Mouse (Mus musculus) forebrain, embryonic 13.5 days (tissue): ENCODE data around the gene Nox1. TPM values are rescaled to one million over a fixed set of nuclear protein-coding genes. Genes with fewer than 3 reads are reported as not detected.
"Not testable (repeated sequence)": the region's sequence is repeated elsewhere in the genome, so short reads cannot be mapped to it uniquely, and the experiment has no call there.

ENCODE experiments used
- ATAC-seq: fragments of 200-750 bp; cut with Nextera tagmentation; 2 replicates; pipeline ENCODE4 v1.8.0; 2017
- H3K27ac ChIP-seq: fragments of 300-500 bp; sonication (generic); 2 replicates; pipeline ENCODE4 v1.5.1; 2015; ENCODE audit warnings: inconsistent platforms, mild to moderate bottlenecking, moderate library complexity
- H3K27me3 ChIP-seq: fragments of 300-500 bp; sonication (generic); 2 replicates; pipeline ENCODE4 v1.6.1; 2015; ENCODE audit warnings: mild to moderate bottlenecking, inconsistent platforms
- H3K36me3 ChIP-seq: fragments of 300-500 bp; sonication (generic); 2 replicates; pipeline ENCODE4 v1.6.1; 2015; ENCODE audit warnings: mild to moderate bottlenecking, inconsistent platforms; ENCODE audit not compliant: poor library complexity, severe bottlenecking
- H3K4me1 ChIP-seq: fragments of 300-500 bp; sonication (generic); 2 replicates; pipeline ENCODE4 v1.6.1; 2015; ENCODE audit warnings: inconsistent platforms
- H3K4me2 ChIP-seq: fragments of 300-500 bp; sonication (generic); 2 replicates; pipeline ENCODE4 v1.6.1; 2015; ENCODE audit warnings: inconsistent platforms, mild to moderate bottlenecking, moderate library complexity
- H3K4me3 ChIP-seq: fragments of 300-500 bp; sonication (generic); 2 replicates; pipeline ENCODE4 v1.5.1; 2015; ENCODE audit warnings: mild to moderate bottlenecking, inconsistent platforms
- H3K9ac ChIP-seq: fragments of 300-500 bp; sonication (generic); 2 replicates; pipeline ENCODE4 v1.6.1; 2015; ENCODE audit warnings: mild to moderate bottlenecking, inconsistent platforms
- H3K9me3 ChIP-seq: fragments of 300-500 bp; sonication (generic); replicated peaks from 2 replicates; pipeline ENCODE4 v1.6.1; 2016; ENCODE audit warnings: inconsistent platforms
- WGBS: fragments of 180-500 bp; shearing (Covaris S2); methylation state at CpG from one replicate; pipeline ENCODE4 v1.1.7; 2015; 5-methylcytosine and 5-hydroxymethylcytosine counted together
- polyA plus RNA-seq: library from polyadenylated mRNA; unstranded; fragments of >200 nt; fragmentation: Nextera tagmentation; extraction: Ambion mirVana; gene quantifications from 2 replicates; pipeline ENCODE4 v1.2.1, GENCODE M21; 2015

The Nox1 gene
- polyA plus RNA-seq = 0.08 and 0.21 TPM in 2 replicates

DNA sequence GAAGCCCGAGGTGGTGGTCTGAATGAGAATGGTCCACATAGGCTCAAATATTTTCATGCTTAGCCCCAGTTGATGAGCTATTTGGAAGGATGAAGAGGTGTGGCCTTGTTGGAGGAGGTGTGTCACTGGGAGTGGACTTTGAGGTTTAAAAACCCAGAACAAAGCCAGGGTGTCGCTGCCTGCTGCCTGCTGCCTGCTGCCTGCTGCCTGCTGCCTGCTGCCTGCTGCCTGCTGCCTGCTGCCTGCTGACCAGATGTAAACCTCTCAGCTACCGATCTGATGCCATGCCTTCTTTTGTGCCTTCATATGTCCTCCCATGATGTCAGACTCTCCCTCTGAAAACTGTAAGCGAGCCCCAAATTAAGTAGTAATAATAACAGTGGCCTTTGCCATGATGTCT is at the start of gene Nox1:
Gene Nox1, minus strand, starts transcription at position 101 of the 400 bp plus-strand sequence.
- H3K9ac ChIP-seq = no peak within 1 kb of the TSS
- no peak within 1 kb of the TSS for H3K4me2 ChIP-seq
- H3K4me1 ChIP-seq = no peaks in the 10 kb centered on the region
- whole genome bisulfite sequencing = 50% methylated on average over 4 of the region's 4 CpGs
- H3K36me3 ChIP-seq = no peaks in the 10 kb centered on the region
- no peaks in the 10 kb centered on the region for H3K9me3 ChIP-seq
- no peaks in the 10 kb centered on the region for H3K27me3 ChIP-seq
- ATAC-seq = no peak
- no peak within 1 kb of the TSS for H3K4me3 ChIP-seq
- no peak within 1 kb of the TSS for H3K27ac ChIP-seq

GRCm38 (mm10) chrX:134262129-134262528 is 40.4 kb upstream of the Nox1 start:
- H3K4me1 ChIP-seq = no peaks in the 10 kb centered on the region
- no peak for ATAC-seq
- no peak overlapping the region for H3K4me3 ChIP-seq
- no peak overlapping the region for H3K27ac ChIP-seq
- no peaks in the 10 kb centered on the region for H3K9me3 ChIP-seq
- WGBS = 67% methylated on average over 11 of the region's 11 CpGs
- H3K36me3 ChIP-seq = no peaks in the 10 kb centered on the region
- H3K27me3 ChIP-seq = no peaks in the 10 kb centered on the region
- H3K9ac ChIP-seq = no peak overlapping the region
- no peak overlapping the region for H3K4me2 ChIP-seq

- H3K27me3 ChIP-seq = no peaks in the 10 kb centered on the region
- no peaks in the 10 kb centered on the region for H3K4me1 ChIP-seq
- 48% methylated on average over 5 of the region's 5 CpGs for WGBS
- no peak overlapping the region for H3K4me2 ChIP-seq
- H3K9me3 ChIP-seq = no peaks in the 10 kb centered on the region
- no peak overlapping the region for H3K9ac ChIP-seq
- H3K27ac ChIP-seq = no peak overlapping the region
- H3K4me3 ChIP-seq = no peak overlapping the region
- no peaks in the 10 kb centered on the region for H3K36me3 ChIP-seq
- no peak for ATAC-seq
Observed at GRCm38 (mm10) chrX:134261191-134261590, 39.4 kb upstream of the Nox1 start.

DNA sequence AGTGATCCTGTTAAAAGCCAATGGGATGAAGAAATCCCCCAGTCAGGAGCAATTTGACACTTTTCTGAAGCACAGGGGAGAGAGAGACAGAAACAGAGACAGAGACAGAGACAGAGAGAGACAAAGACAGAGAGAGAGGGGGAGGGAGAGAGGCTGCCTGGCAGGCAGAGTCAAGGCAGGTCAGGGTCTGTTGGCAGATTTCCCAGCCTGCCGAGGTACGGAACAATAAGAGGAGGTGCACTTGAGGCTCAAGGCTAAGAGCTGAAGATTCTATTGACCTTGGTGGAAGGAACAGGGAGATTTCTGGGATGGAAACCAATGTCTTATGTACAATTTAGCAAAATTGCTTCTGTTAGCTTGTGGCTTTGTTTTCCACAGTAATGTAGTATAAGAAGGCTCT is 26.4 kb upstream of the Nox1 start:
- H3K4me2 ChIP-seq = no peak overlapping the region
- no peak overlapping the region for H3K4me3 ChIP-seq
- WGBS = 49% methylated on average over 2 of the region's 2 CpGs
- H3K36me3 ChIP-seq = no peaks in the 10 kb centered on the region
- no peaks in the 10 kb centered on the region for H3K9me3 ChIP-seq
- H3K27ac ChIP-seq = no peak overlapping the region
- ATAC-seq = no peak
- H3K4me1 ChIP-seq = no peaks in the 10 kb centered on the region
- no peaks in the 10 kb centered on the region for H3K27me3 ChIP-seq
- H3K9ac ChIP-seq = no peak overlapping the region

GRCm38 (mm10) chrX:134245946-134246345 is 24.2 kb upstream of the Nox1 start:
- 87% methylated on average over 10 of the region's 10 CpGs for WGBS
- no peak overlapping the region for H3K4me2 ChIP-seq

GRCm38 (mm10) chrX:134238266-134238665 is 16.5 kb upstream of the Nox1 start:
- H3K9ac ChIP-seq = no peak overlapping the region
- H3K36me3 ChIP-seq = no peaks in the 10 kb centered on the region
- H3K27me3 ChIP-seq = no peaks in the 10 kb centered on the region
- no peaks in the 10 kb centered on the region for H3K9me3 ChIP-seq
- H3K27ac ChIP-seq = no peak overlapping the region
- no peak for ATAC-seq
- no peak overlapping the region for H3K4me3 ChIP-seq
- WGBS = 92% methylated on average over 10 of the region's 10 CpGs
- no peaks in the 10 kb centered on the region for H3K4me1 ChIP-seq
- no peak overlapping the region for H3K4me2 ChIP-seq

More at GRCm38 (mm10) chrX:134245946-134246345, 24.2 kb upstream of the Nox1 start:
- Histone ChIP-seq H3K4me3 (no peak overlapping the region), H3K36me3 (no peaks in the 10 kb centered on the region), H3K4me1 (no peaks in the 10 kb centered on the region), H3K27ac (no peak overlapping the region), H3K27me3 (no peaks in the 10 kb centered on the region), H3K9me3 (no peaks in the 10 kb centered on the region), H3K9ac (no peak overlapping the region)
- no peak for ATAC-seq

- Histone ChIP-seq H3K4me1 (no peaks in the 10 kb centered on the region), H3K36me3 (no peaks in the 10 kb centered on the region), H3K27ac (no peak overlapping the region), H3K9ac (no peak overlapping the region), H3K4me2 (no peak overlapping the region), H3K27me3 (no peaks in the 10 kb centered on the region), H3K9me3 (no peaks in the 10 kb centered on the region), H3K4me3 (no peak overlapping the region)
- ATAC-seq = no peak
- WGBS = 93% methylated on average over 1 of the region's 1 CpGs
Observed at GRCm38 (mm10) chrX:134233048-134233447, 11.3 kb upstream of the Nox1 start.

DNA sequence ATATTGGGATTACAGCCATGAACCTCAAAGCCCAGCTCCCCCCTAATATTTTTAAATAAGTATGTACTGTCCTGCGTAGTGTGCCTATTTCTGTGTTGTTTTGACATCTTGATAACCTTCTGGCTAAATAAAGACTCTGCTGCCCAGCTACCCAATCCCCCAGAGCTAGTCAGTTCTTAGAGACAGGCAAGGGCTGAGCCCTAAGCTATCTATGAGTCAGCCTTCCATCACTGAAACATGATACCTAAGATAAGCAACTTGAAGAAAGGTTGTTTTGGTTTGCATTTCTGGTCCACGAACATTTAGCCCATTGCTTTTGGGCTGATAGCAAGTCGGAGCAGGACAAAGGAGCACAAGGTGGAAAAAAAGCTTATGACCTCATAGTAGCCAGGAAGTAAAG is 1.1 kb downstream of the Nox1 start:
- ATAC-seq = no peak
- WGBS = 76% methylated on average over 3 of the region's 3 CpGs
- no peak overlapping the region for H3K4me3 ChIP-seq

DNA sequence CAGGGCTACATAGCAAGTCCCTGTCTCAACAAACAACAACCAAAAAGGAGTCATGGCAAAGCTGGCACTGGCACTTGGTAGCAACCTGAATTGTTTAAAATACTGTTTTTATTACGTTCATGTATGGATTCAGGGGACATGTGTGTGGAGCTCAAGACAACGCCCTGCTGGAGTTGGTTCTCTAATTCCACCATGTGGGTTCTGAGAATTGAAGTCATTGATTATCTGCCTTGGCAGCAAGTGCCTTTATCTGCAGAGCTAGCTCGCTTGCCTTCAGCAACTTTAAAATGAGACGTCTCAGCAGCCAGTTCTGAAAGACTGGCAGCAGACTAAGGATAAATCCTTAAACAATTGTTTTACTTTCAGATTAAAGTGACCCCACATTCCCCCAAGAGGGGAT is 3.6 kb downstream of the Nox1 start:
- Histone ChIP-seq H3K4me2 (no peak overlapping the region), H3K27ac (no peak overlapping the region), H3K9me3 (no peaks in the 10 kb centered on the region), H3K36me3 (no peaks in the 10 kb centered on the region), H3K4me1 (no peaks in the 10 kb centered on the region), H3K27me3 (no peaks in the 10 kb centered on the region), H3K9ac (no peak overlapping the region), H3K4me3 (no peak overlapping the region)
- 48% methylated on average over 4 of the region's 4 CpGs for WGBS
- no peak for ATAC-seq

More for the DNA sequence above, 1.1 kb downstream of the Nox1 start:
- Histone ChIP-seq H3K4me2 (no peak overlapping the region), H3K4me1 (no peaks in the 10 kb centered on the region), H3K36me3 (no peaks in the 10 kb centered on the region), H3K9me3 (no peaks in the 10 kb centered on the region), H3K9ac (no peak overlapping the region), H3K27ac (no peak overlapping the region), H3K27me3 (no peaks in the 10 kb centered on the region)

DNA sequence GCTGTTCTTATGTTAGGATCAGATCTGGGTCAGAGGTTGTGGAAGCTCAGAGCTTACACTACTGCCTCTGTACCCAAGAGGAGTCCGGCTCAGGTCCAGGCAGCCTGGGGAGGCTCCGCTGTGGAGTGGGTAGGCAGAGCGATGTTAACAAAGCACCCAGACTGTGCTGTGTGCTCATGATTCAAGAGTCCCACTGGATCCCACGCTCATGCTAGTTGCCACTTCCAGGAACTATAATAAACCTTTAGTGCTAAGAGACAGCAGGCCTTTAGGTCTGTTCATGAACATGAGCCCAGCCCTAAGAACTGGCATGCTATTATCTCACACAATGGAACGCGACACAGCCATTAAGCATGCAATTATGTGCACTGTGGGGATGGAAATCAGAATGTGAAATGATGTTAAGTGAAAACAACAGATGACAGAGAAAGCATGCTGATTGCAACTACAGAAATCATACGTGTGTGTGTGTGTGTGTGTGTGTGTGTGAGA is 10.6 kb downstream of the Nox1 start:
- 62% methylated on average over 7 of the region's 7 CpGs for WGBS
- Histone ChIP-seq H3K4me3 (no peak overlapping the region), H3K4me1 (no peaks in the 10 kb centered on the region), H3K36me3 (no peaks in the 10 kb centered on the region), H3K27me3 (no peaks in the 10 kb centered on the region), H3K9ac (no peak overlapping the region), H3K4me2 (no peak overlapping the region), H3K9me3 (no peaks in the 10 kb centered on the region), H3K27ac (no peak overlapping the region)
- ATAC-seq = no peak; the same call in 1 of the 2 replicates

DNA sequence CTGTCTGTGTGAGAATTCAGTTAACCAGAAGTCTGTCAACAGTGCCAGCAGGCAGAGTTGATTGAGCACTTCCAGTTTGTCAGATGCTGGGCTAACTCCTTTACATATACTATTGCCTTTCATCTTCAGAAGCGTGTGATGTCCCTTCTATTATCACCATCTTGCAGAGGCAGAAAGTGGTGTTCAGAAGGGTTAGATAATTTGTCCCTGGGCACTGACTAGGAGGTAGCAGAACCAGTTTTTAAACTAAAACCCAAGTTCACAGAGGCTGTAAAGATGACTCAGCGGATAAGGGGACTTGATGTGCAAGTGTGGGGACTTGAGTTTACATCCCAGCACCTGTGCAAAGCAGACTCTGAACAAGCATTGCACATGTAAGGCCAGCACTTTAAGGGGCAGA is 13.3 kb downstream of the Nox1 start:
- no peaks in the 10 kb centered on the region for H3K4me1 ChIP-seq
- no peaks in the 10 kb centered on the region for H3K9me3 ChIP-seq
- no peak for ATAC-seq
- no peaks in the 10 kb centered on the region for H3K36me3 ChIP-seq
- H3K27me3 ChIP-seq = no peaks in the 10 kb centered on the region
- no peak overlapping the region for H3K9ac ChIP-seq
- H3K4me2 ChIP-seq = no peak overlapping the region
- H3K4me3 ChIP-seq = no peak overlapping the region
- 88% methylated on average over 2 of the region's 2 CpGs for WGBS
- no peak overlapping the region for H3K27ac ChIP-seq

DNA sequence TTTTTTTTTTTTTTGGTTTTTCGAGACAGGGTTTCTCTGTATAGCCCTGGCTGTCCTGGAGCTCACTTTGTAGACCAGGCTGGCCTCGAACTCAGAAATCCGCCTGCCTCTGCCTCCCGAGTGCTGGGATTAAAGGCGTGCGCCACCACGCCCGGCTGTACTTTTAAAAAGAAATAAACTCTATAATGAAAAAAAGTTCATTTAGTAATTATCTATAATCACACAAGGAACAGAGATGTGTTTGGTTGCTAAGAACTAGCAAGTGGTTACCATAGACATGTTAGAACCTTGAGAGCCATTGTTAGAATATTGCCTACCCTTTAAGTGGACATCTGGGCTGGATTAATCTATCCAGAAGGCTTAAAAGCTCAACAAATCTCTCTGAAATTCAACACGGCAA is 34.6 kb downstream of the Nox1 start, which contains the start of gene Arl13a:
Gene Arl13a, plus strand, starts transcription at position 301 of the 400 bp plus-strand sequence.
- not testable (repeated sequence) for H3K4me1 ChIP-seq, H3K4me3 ChIP-seq, H3K27me3 ChIP-seq, H3K9me3 ChIP-seq, H3K4me2 ChIP-seq, H3K27ac ChIP-seq, H3K36me3 ChIP-seq, ATAC-seq, H3K9ac ChIP-seq
- 94% methylated on average over 8 of the region's 9 CpGs for WGBS

DNA sequence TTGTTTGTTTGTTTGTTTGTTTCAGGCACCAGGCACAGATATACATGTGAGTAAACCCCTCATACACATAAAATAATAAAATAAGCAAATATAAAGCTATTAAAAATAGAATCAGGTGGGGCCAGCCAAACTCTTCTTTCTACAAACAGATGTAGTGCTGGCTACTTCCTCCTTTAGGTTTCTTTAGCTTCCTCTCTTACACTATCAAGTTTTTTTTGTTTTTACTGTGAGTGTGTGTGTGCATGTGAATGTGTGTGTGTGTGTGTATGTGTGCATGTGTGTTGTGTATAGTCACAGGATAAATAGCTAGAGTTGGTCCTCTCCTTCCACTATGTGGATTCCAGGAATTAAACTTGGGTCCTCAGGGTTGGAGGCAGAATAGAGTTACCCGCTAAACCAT is 47.1 kb downstream of the Nox1 start:
- Histone ChIP-seq H3K9me3 (no peaks in the 10 kb centered on the region), H3K27me3 (no peaks in the 10 kb centered on the region), H3K4me1 (no peaks in the 10 kb centered on the region), H3K4me3 (no peak overlapping the region), H3K27ac (no peak overlapping the region), H3K4me2 (no peak overlapping the region), H3K36me3 (no peaks in the 10 kb centered on the region), H3K9ac (no peak overlapping the region)
- no peak for ATAC-seq
- WGBS = 100% methylated on average over 1 of the region's 1 CpGs
